Mouse (Mus musculus): Measurements from ENCODE around the gene Rhno1.

DNA sequence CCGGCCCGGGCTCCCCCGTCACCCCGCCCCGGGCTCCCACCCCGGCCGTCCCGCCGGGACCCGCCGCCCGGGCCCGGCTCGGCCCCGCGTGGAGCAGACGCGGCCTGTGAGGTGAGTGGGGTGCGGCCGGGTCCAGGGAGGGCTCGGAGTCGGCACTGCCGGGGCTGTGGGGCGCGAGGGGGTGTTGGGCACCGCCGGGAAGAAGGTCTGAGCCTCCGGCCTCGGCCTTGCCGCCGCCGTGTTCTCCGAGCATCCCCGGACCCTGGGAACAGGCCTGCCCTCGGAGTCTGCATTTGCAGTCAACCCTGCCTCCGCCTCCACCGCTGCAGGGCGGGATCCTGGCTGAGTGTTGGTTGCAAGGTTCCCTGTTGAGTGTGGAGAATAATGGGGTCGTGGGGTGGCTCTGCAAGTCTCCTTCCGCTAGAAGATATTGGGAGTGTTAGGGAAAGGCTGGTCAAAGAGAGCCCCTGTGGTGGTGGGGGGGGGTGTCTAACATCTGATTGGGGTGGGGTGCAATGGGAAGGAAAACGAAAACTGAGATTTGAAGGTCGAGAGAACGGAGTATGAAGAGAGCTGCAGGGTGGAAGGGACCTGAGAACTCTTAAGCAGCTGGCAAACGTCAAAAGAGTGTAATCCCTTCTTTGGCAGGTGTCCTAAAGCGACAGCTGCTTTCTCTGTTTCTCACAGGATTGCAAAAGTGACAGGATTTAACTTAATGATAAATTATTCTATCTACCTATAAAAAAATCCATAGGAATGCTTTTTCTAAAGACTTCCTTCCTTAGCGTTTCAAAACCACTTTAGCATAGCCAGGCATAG, 505 bp upstream of the Rhno1 start:
- no peak for TF ChIP-seq ZMIZ1 (IDR thresholded peaks at IDR 0.05; ENCODE audit: low read depth, low read length)
- no peak for TF ChIP-seq ZC3H11A (IDR thresholded peaks at IDR 0.05; ENCODE audit: low read depth, low read length)
- TF ChIP-seq MAX (IDR thresholded peaks at IDR 0.05; ENCODE audit: low read length) = no peak
- no peak for TF ChIP-seq ELF1 (IDR thresholded peaks at IDR 0.05; ENCODE audit: low read depth, low read length)
- no peak for TF ChIP-seq EP300 (IDR thresholded peaks at IDR 0.05; ENCODE audit: low read length)
- TF ChIP-seq POLR2A (IDR thresholded peaks at IDR 0.05; ENCODE audit: low read depth, low read length) = no peak
- TF ChIP-seq NRF1 (IDR thresholded peaks at IDR 0.05; ENCODE audit: low read depth, low read length) = no peak
- TF ChIP-seq RAD21 (IDR thresholded peaks at IDR 0.05; ENCODE audit: low read depth, low read length) = no peak
- no peak for TF ChIP-seq CHD2 (IDR thresholded peaks at IDR 0.05; ENCODE audit: low read length)
- no peak for TF ChIP-seq RCOR1 (conservative IDR thresholded peaks at IDR 0.05; ENCODE audit: low read depth, low read length)
- TF ChIP-seq MAZ (IDR thresholded peaks at IDR 0.05; ENCODE audit: low read depth, low read length) = no peak

All from CH12.LX (cell line).